Mouse (Mus musculus): ENCODE data around the gene Cish. TPM values are rescaled to one million over a fixed set of nuclear protein-coding genes. Genes with fewer than 3 reads are reported as not detected.

Cish gene
- polyA plus RNA-seq (2017; shearing (Covaris generic)): 18.2 TPM

GRCm38 (mm10) chr9:107296016-107296040, at the start of gene Cish:
TSS of gene Cish (plus strand) at chr9:107296026.

GRCm38 (mm10) chr9:107289211-107290076, 6.4 kb upstream of the Cish start, which contains the start of gene Mapkapk3:
TSS of gene Mapkapk3 (minus strand) at chr9:107289877.

GRCm38 (mm10) chr9:107338172-107338883, 42.5 kb downstream of the Cish start, which contains the start of gene Hemk1:
TSS of gene Hemk1 (minus strand) at chr9:107338350.

GRCm38 (mm10) chr9:107340267-107340859, 44.5 kb downstream of the Cish start, which contains the start of gene 6430571L13Rik:
TSS of gene 6430571L13Rik (plus strand) at chr9:107340602.

Other genes with a start within 250 kb of the Cish start
- 0.09 TPM for gene Dock3, start 64.1 kb upstream of the Cish start, polyA plus RNA-seq (2017; shearing (Covaris generic))
- 50.2 TPM for gene Mapkapk3, start 6.1 kb upstream of the Cish start, polyA plus RNA-seq (2017; shearing (Covaris generic))
- gene Hemk1, start 42.3 kb downstream of the Cish start, polyA plus RNA-seq (2017; shearing (Covaris generic)): 9.9 TPM
- 0.26 TPM for gene 6430571L13Rik, start 44.6 kb downstream of the Cish start, polyA plus RNA-seq (2017; shearing (Covaris generic))
- gene Cacna2d2, start 103.6 kb downstream of the Cish start, polyA plus RNA-seq (2017; shearing (Covaris generic)): 1.7 TPM
- gene Tmem115, start 237.9 kb downstream of the Cish start, polyA plus RNA-seq (2017; shearing (Covaris generic)): 53.3 TPM
- 26.2 TPM for gene Cyb561d2, start 246.2 kb downstream of the Cish start, polyA plus RNA-seq (2017; shearing (Covaris generic))
- gene Nprl2, start 246.2 kb downstream of the Cish start, polyA plus RNA-seq (2017; shearing (Covaris generic)): 61.0 TPM